Mouse (Mus musculus): ENCODE measurements around the gene Pdzd8.

Pdzd8 gene

DNA sequence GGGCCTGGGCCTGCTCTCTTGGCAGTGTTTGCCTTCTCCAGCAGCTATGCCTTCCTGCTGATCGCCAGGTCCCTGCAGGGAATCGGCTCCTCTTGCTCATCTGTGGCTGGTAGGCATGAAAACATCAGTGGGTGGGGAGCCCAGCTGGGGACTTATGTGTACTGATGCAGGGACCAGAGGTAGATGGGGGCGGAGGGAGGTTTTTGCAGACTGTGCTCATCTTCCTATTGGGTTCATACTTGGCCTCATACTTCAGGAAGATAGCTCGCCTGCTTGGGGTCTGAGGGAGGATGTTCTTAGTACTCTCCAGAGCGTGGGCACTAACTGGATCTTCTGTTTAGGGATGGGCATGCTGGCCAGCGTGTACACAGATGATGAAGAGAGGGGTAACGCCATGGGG is 72.4 kb downstream of the Pdzd8 start:
- DNase-seq (ENCODE audit: low spot score) = no peak

GRCm38 (mm10) chr19:59267417-59267963 is 78.1 kb downstream of the Pdzd8 start:
- DNase-seq (ENCODE audit: low spot score) = no peak

DNA sequence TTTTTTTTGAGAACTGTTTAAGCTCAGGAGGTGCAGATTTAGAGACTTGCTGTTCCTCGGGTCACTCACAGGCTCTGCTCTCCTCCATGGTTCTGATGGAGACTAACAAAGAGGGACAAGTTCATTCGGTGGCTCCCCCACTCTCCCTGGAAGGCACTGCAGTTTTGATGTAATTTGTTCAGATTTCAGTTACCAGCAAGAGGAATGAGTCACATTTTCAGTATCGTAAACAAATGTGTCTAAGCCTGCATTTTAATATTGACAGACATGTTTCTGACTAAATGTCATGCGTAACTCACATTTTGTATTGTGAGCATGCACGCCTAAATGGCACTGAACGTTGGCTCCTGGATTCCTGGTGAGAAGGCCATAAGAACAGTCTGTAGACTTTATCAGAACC is 79.7 kb downstream of the Pdzd8 start:
- DNase-seq (ENCODE audit: low spot score) = no peak

- no peak for DNase-seq (ENCODE audit: low spot score)
These were observed 80.6 kb downstream of the Pdzd8 start for GRCm38 (mm10) chr19:59264838-59265532.

- no peak for DNase-seq (ENCODE audit: low spot score)
These were observed 82.4 kb downstream of the Pdzd8 start for GRCm38 (mm10) chr19:59263171-59263570.

- no peak for DNase-seq (ENCODE audit: low spot score)
These were observed 84.0 kb downstream of the Pdzd8 start for GRCm38 (mm10) chr19:59261604-59262003.

DNA sequence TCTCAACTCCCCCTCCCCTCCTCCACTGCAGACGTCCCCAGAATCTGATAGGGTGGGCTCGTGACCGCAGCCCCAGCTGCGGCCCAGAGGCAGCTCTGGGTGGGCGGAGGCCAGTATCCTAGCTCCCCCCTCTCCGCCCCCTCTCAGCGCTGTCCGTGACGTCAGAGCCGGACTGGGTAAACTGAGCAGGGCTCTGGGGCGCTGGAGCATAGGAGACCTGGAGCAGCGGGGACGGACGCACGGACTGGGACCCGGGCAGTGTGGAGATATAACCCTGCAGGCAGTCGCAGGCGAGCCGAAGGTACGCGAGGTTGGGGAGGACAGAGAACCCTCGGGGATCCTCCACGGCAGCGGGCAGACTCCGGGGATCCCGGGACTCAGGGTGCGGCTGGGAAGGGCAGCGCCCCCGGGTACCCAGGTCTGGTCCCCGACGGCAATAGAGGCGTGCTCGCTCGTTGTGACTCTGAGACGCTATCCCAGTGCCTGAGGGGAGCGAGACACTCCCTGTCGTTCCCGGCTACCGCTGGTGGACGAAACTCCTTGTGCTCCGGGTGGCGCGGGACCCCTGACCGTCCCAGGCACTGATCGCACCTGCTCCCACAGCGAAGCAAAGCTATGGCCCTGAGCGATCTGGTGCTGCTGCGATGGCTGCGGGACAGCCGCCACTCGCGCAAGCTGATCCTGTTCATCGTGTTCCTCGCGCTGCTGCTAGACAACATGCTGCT is 84.7 kb downstream of the Pdzd8 start, which contains the start of gene Slc18a2:
Gene Slc18a2, plus strand, starts transcription at position 179 of the 725 bp plus-strand sequence.
- no peak for DNase-seq (ENCODE audit: low spot score)

DNA sequence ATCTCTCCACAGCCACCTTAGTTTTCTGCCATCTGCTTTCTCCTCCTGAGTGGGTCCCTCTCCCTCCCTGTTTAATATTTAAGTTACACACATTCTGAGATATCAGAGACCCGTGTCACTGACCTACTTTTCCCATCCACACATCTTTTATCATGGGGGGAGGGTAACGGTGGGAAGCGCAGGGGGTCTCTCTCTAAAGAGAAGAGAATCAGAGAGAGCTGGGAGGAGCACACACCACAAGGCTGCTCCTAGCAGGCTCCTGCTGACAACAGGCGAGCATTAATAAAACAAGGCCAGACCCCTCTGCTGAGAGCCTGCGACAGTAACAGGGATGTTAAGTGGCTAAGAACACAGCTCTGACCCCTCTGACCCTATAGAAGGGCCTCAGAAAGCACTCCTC is 85.9 kb downstream of the Pdzd8 start:
- DNase-seq (ENCODE audit: low spot score) = no peak

GRCm38 (mm10) chr19:59252651-59253050 is 92.9 kb downstream of the Pdzd8 start:
- DNase-seq (ENCODE audit: low spot score) = no peak

GRCm38 (mm10) chr19:59248553-59249286 is 96.9 kb downstream of the Pdzd8 start:
- no peak for DNase-seq (ENCODE audit: low spot score)

DNA sequence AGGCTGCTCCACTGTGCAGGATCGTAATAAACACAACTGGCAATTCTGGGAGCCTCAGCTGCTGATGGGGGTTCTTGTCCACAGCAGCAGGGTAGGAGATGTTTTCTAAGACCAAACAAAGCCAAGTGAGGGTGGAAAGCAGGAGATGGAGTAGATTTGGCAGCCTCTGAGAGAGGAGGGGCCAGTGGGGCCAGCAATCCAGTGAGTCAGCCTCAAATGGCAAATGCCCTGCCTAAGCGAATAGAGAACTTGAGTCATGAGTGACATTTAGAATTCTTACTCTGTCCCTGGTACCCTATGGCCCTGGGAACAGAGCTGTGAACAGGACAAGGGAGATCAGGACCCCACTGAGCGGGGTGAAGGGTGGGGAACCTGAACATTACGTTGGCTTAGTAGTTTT is 97.4 kb downstream of the Pdzd8 start:
- DNase-seq (ENCODE audit: low spot score) = no peak
